Mouse (Mus musculus): ENCODE results near the gene Gm4969.

The Gm4969 gene

GRCm38 (mm10) chr7:19136673-19137334 lies 18.6 kb upstream of the Gm4969 start:
- intact Hi-C loops (cut with DNase I), result no loop called here

GRCm38 (mm10) chr7:19136168-19136567 lies 18.0 kb upstream of the Gm4969 start:
- intact Hi-C loops (cut with DNase I), result no loop called here

- intact Hi-C loops (cut with DNase I), result no loop called here
Observed at GRCm38 (mm10) chr7:19131324-19131848, 13.2 kb upstream of the Gm4969 start.

GRCm38 (mm10) chr7:19130657-19131056 lies 12.5 kb upstream of the Gm4969 start:
- intact Hi-C loops (cut with DNase I), result no loop called here

- intact Hi-C loops (cut with DNase I), result no loop called here
Observed at GRCm38 (mm10) chr7:19129396-19129795, 11.2 kb upstream of the Gm4969 start.

GRCm38 (mm10) chr7:19127744-19128143 lies 9.6 kb upstream of the Gm4969 start:
- intact Hi-C loops (cut with DNase I), result no loop called here

- intact Hi-C loops (cut with DNase I), result no loop called here
Observed at GRCm38 (mm10) chr7:19124713-19125112, 6.5 kb upstream of the Gm4969 start.

GRCm38 (mm10) chr7:19121686-19122085 lies 3.5 kb upstream of the Gm4969 start:
- intact Hi-C loops (cut with DNase I), result no loop called here

- intact Hi-C loops (cut with DNase I), result no loop called here
Observed at GRCm38 (mm10) chr7:19119631-19120429, 1.7 kb upstream of the Gm4969 start, which contains the start of gene Fbxo46. Gene Fbxo46, plus strand, starts transcription at chr7:19119859.

GRCm38 (mm10) chr7:19119083-19119482 lies 915 bp upstream of the Gm4969 start:
- intact Hi-C loops (cut with DNase I), result no loop called here

GRCm38 (mm10) chr7:19109565-19109964 lies 8.6 kb downstream of the Gm4969 start:
- intact Hi-C loops (cut with DNase I), result no loop called here

GRCm38 (mm10) chr7:19107436-19107835 lies 10.7 kb downstream of the Gm4969 start:
- intact Hi-C loops (cut with DNase I), result no loop called here

- intact Hi-C loops (cut with DNase I), result no loop called here
Observed at GRCm38 (mm10) chr7:19104486-19104885, 13.7 kb downstream of the Gm4969 start.

GRCm38 (mm10) chr7:19103741-19104140 lies 14.4 kb downstream of the Gm4969 start:
- intact Hi-C loops (cut with DNase I), result no loop called here

- intact Hi-C loops (cut with DNase I), result no loop called here
Observed at GRCm38 (mm10) chr7:19100290-19100689, 17.9 kb downstream of the Gm4969 start.

GRCm38 (mm10) chr7:19098811-19099210 lies 19.4 kb downstream of the Gm4969 start:
- intact Hi-C loops (cut with DNase I), result no loop called here

- intact Hi-C loops (cut with DNase I), result no loop called here
Observed at GRCm38 (mm10) chr7:19097863-19098262, 20.3 kb downstream of the Gm4969 start.

- intact Hi-C loops (cut with DNase I), result no loop called here
Observed at GRCm38 (mm10) chr7:19097217-19097616, 21.0 kb downstream of the Gm4969 start.

GRCm38 (mm10) chr7:19096421-19096976 lies 21.7 kb downstream of the Gm4969 start:
- intact Hi-C loops (cut with DNase I), result no loop called here

GRCm38 (mm10) chr7:19095751-19096110 lies 22.4 kb downstream of the Gm4969 start:
- intact Hi-C loops (cut with DNase I), result no loop called here

GRCm38 (mm10) chr7:19094826-19095750 lies 23.1 kb downstream of the Gm4969 start:
- intact Hi-C loops (cut with DNase I), result no loop called here

Measured in adrenal gland (tissue).